Comparison of ENCODE assay signal across 24 mouse cellular contexts in genomic region chr4:125034341-125034740, GRCm38 (mm10). TPM values are rescaled to one million over a fixed set of nuclear protein-coding genes. Genes with fewer than 3 reads are reported as not detected.
DNase-seq lines count a peak whose midpoint lies in the region; ATAC-seq and TF ChIP-seq lines count a peak whose summit lies in the region.
"Had no signal": no experiment of that assay in that cellular context is flagged by ENCODE, and none has a peak within 500 bp of the region (broad histone marks: within the 10 kb centered on the region; RNA-seq: fewer than 3 reads in every experiment).

No protein-coding gene starts in this region.

- peak; percentile 41 for DNase-seq in adrenal gland, postnatal 14 days
- DNase-seq in adrenal gland, adult 8-10 months = no peak
- peak; percentile 22 to 56 for DNase-seq in lung, adult 18-20 months
- DNase-seq in lung, adult 2 months = no peak
- DNase-seq in lung, postnatal 0 days (ENCODE audit: low spot score) = peak; percentile 68
- no peak for DNase-seq in right cerebral cortex, postnatal 10 days (ENCODE audit: low spot score in 2 of 2)
- DNase-seq in cerebellum, adult 2 months = no peak
- DNase-seq in layer of hippocampus, postnatal 14 days (ENCODE audit: low spot score in 2 of 2) = no peak
- DNase-seq: cerebellum, adult 11-12 months; cerebellum, postnatal 14 days; forebrain, postnatal 0 days; gastrocnemius, postnatal 14 days; heart, postnatal 36 days; kidney, adult 2 months; kidney, postnatal 10 days; right cerebral cortex, adult 18-20 months; thymus, postnatal 25 days had no signal

- no peak for TF ChIP-seq CTCF in lung, adult 2 months (IDR thresholded peaks at IDR 0.05; ENCODE audit: insufficient read depth, low read length)
- no peak for TF ChIP-seq CTCF in lung, postnatal 0 days (IDR thresholded peaks at IDR 0.05)
- no peak for TF ChIP-seq CTCF in cerebellum, adult 2 months (IDR thresholded peaks at IDR 0.05; ENCODE audit: borderline replicate concordance, insufficient read depth, low read depth, low read length)

- TF ChIP-seq EP300 in lung, postnatal 0 days (IDR thresholded peaks at IDR 0.05) = no peak

- no peak overlapping the region for H3K27ac ChIP-seq in lung, postnatal 0 days (ENCODE audit: low read length)
- no peak overlapping the region for H3K27ac ChIP-seq in cerebellum, adult 2 months (ENCODE audit: insufficient read depth, low read length)
- H3K27ac ChIP-seq: hindbrain, embryonic 14.5 days; limb, embryonic 13.5 days; liver, embryonic 15.5 days; midbrain, embryonic 10.5 days; stomach, embryonic 15.5 days had no signal

- no peaks in the 10 kb centered on the region for H3K27me3 ChIP-seq in lung, postnatal 0 days (replicated peaks; ENCODE audit: insufficient read depth, low read length)
- H3K27me3 ChIP-seq in cerebellum, adult 2 months (ENCODE audit: control insufficient read depth, insufficient read depth, low read length) = no peaks in the 10 kb centered on the region
- H3K27me3 ChIP-seq: limb, embryonic 13.5 days; liver, embryonic 15.5 days; stomach, embryonic 15.5 days had no signal

- no peaks in the 10 kb centered on the region for H3K9me3 ChIP-seq in lung, postnatal 0 days (ENCODE audit: low read length)
- H3K9me3 ChIP-seq: limb, embryonic 13.5 days; liver, embryonic 15.5 days; midbrain, embryonic 10.5 days; stomach, embryonic 15.5 days had no signal

- H3K36me3 ChIP-seq in lung, postnatal 0 days (ENCODE audit: insufficient read depth, low read length) = no peaks in the 10 kb centered on the region

- H3K4me1 ChIP-seq in lung, adult 2 months (ENCODE audit: control insufficient read depth, insufficient read depth, low read length) = peaks cover 4% of the 10 kb centered on the region; the same call in 1 of the 2 replicates
- peaks cover 6% of the 10 kb centered on the region; the same call in 1 of the 2 replicates for H3K4me1 ChIP-seq in lung, postnatal 0 days (ENCODE audit: insufficient read depth, low read depth, low read length)
- H3K4me1 ChIP-seq in cerebellum, adult 2 months (ENCODE audit: control insufficient read depth, insufficient read depth, low read length) = no peaks in the 10 kb centered on the region
- H3K4me1 ChIP-seq: stomach, embryonic 15.5 days had no signal

- H3K9ac ChIP-seq in lung, postnatal 0 days (replicated peaks; ENCODE audit: low read depth) = no peak overlapping the region
- H3K9ac ChIP-seq: forebrain, postnatal 0 days; hindbrain, embryonic 14.5 days; limb, embryonic 13.5 days; liver, embryonic 15.5 days; stomach, embryonic 15.5 days had no signal

- 73% methylated on average over 4 of the region's 4 CpGs for WGBS in lung, adult 2 months
- WGBS in lung, postnatal 0 days = 71% methylated on average over 4 of the region's 4 CpGs
- WGBS in cerebellum, adult 2 months = 73% methylated on average over 4 of the region's 4 CpGs

- no peak overlapping the region for H3K4me2 ChIP-seq in lung, postnatal 0 days (replicated peaks; ENCODE audit: low read depth, low read length)
- H3K4me2 ChIP-seq: hindbrain, embryonic 14.5 days; limb, embryonic 13.5 days; liver, embryonic 15.5 days; stomach, embryonic 15.5 days had no signal

- ATAC-seq in lung, postnatal 0 days = no peak
- ATAC-seq: forebrain, postnatal 0 days had no signal

- no peak overlapping the region for H3K4me3 ChIP-seq in lung, adult 2 months (replicated peaks; ENCODE audit: extremely low read depth, low read depth, low read length)
- no peak overlapping the region for H3K4me3 ChIP-seq in lung, postnatal 0 days (ENCODE audit: low read depth, low read length)
- H3K4me3 ChIP-seq in cerebellum, adult 2 months (replicated peaks; ENCODE audit: insufficient read depth, low read depth, low read length) = no peak overlapping the region
- H3K4me3 ChIP-seq: limb, embryonic 13.5 days; liver, embryonic 15.5 days; midbrain, embryonic 10.5 days; stomach, embryonic 15.5 days had no signal

- no peak for TF ChIP-seq POLR2A in lung, adult 2 months (IDR thresholded peaks at IDR 0.05; ENCODE audit: borderline replicate concordance, extremely low read depth, low read depth, low read length)
- no peak for TF ChIP-seq POLR2A in cerebellum, adult 2 months (IDR thresholded peaks at IDR 0.05; ENCODE audit: borderline replicate concordance, insufficient read depth, low read length)

RNA-seq across cellular contexts. Expression of gene Gnl2, which starts 18.0 kb away (rescaled TPM):
- total RNA-seq in adrenal gland, postnatal 14 days (2021) = 53.7 and 64.9 TPM in 2 replicates
- 10 to 100 TPM; 40.2 to 71.5 (median 55.5) TPM for total RNA-seq in adrenal gland, adult 8-10 months (2022)
- 13.7 and 21.5 TPM in 2 replicates for polyA plus RNA-seq in lung, adult 2 months (2012; rRNA removed)
- polyA plus RNA-seq in lung, postnatal 0 days (2015; fragmentation: Nextera tagmentation; extraction: Ambion mirVana) = 42.3 and 47.3 TPM in 2 replicates
- polyA plus RNA-seq in cerebellum, adult 2 months (2012; rRNA removed) = 84.6 and 85.4 TPM in 2 replicates
- 10 to 100 TPM; 62.6 to 71.7 TPM for total RNA-seq in layer of hippocampus, postnatal 14 days (2021)

RNA-seq across cellular contexts. Expression of gene Dnali1, which starts 31.2 kb away (rescaled TPM):
- total RNA-seq in adrenal gland, postnatal 14 days (2021) = not detected in 2 replicates
- under 1 TPM in 2 of 4 experiments, not detected in 2; 0.13 to 0.14 TPM for total RNA-seq in adrenal gland, adult 8-10 months (2022)
- polyA plus RNA-seq in lung, adult 2 months (2012; rRNA removed) = 14.9 and 15.8 TPM in 2 replicates
- 6.9 and 10.9 TPM in 2 replicates for polyA plus RNA-seq in lung, postnatal 0 days (2015; fragmentation: Nextera tagmentation; extraction: Ambion mirVana)
- polyA plus RNA-seq in cerebellum, adult 2 months (2012; rRNA removed) = 1.1 and 1.8 TPM in 2 replicates
- 1 to 10 TPM in 1 of 2 experiments, under 1 TPM in 1; 0.76 to 2.0 TPM for total RNA-seq in layer of hippocampus, postnatal 14 days (2021)
- total RNA-seq: ES-E14; gastrocnemius, postnatal 14 days; heart, postnatal 36 days had no signal
- polyA plus RNA-seq: heart, embryonic 14.5 days; limb, embryonic 13.5 days; liver, embryonic 15.5 days had no signal

RNA-seq across cellular contexts. Expression of gene Snip1, which starts 32.1 kb away (rescaled TPM):
- total RNA-seq in adrenal gland, postnatal 14 days (2021) = 17.1 and 17.8 TPM in 2 replicates
- total RNA-seq in adrenal gland, adult 8-10 months (2022) = 10 to 100 TPM; 17.2 to 20.1 (median 19.5) TPM
- 7.8 and 8.8 TPM in 2 replicates for polyA plus RNA-seq in lung, adult 2 months (2012; rRNA removed)
- 17.4 and 18.0 TPM in 2 replicates for polyA plus RNA-seq in lung, postnatal 0 days (2015; fragmentation: Nextera tagmentation; extraction: Ambion mirVana)
- 13.5 and 14.5 TPM in 2 replicates for polyA plus RNA-seq in cerebellum, adult 2 months (2012; rRNA removed)
- total RNA-seq in layer of hippocampus, postnatal 14 days (2021) = 10 to 100 TPM; 13.7 to 15.1 TPM

RNA-seq across cellular contexts. Expression of gene Rspo1, which starts 48.1 kb away (rescaled TPM):
- 4.2 and 5.3 TPM in 2 replicates for total RNA-seq in adrenal gland, postnatal 14 days (2021)
- 1 to 10 TPM; 4.4 to 6.3 (median 6.0) TPM for total RNA-seq in adrenal gland, adult 8-10 months (2022)
- polyA plus RNA-seq in lung, adult 2 months (2012; rRNA removed) = 17.3 and 21.4 TPM in 2 replicates
- 6.5 and 7.2 TPM in 2 replicates for polyA plus RNA-seq in lung, postnatal 0 days (2015; fragmentation: Nextera tagmentation; extraction: Ambion mirVana)
- polyA plus RNA-seq in cerebellum, adult 2 months (2012; rRNA removed) = 0.72 and 0.93 TPM in 2 replicates
- 10 to 100 TPM; 13.0 to 18.6 TPM for total RNA-seq in layer of hippocampus, postnatal 14 days (2021)

RNA-seq across cellular contexts. Expression of gene Meaf6, which starts 50.6 kb away (rescaled TPM):
- 28.9 and 33.0 TPM in 2 replicates for total RNA-seq in adrenal gland, postnatal 14 days (2021)
- total RNA-seq in adrenal gland, adult 8-10 months (2022) = 10 to 100 TPM; 24.8 to 35.4 (median 32.6) TPM
- polyA plus RNA-seq in lung, adult 2 months (2012; rRNA removed) = 9.5 and 14.2 TPM in 2 replicates
- polyA plus RNA-seq in lung, postnatal 0 days (2015; fragmentation: Nextera tagmentation; extraction: Ambion mirVana) = 29.7 and 32.1 TPM in 2 replicates
- polyA plus RNA-seq in cerebellum, adult 2 months (2012; rRNA removed) = 87.7 and 94.2 TPM in 2 replicates
- 100 to 1,000 TPM; 110 to 113 TPM for total RNA-seq in layer of hippocampus, postnatal 14 days (2021)

Comparison
In these comparisons a context has a peak if more than half of its experiments do, and no peak if none do; other contexts are left out.
1. DNase-seq: peak in adrenal gland, postnatal 14 days (single experiment), lung, adult 18-20 months (2 of 2) and lung, postnatal 0 days (single experiment); none in adrenal gland, adult 8-10 months (single experiment), lung, adult 2 months (single experiment), right cerebral cortex, postnatal 10 days (0 of 2), cerebellum, adult 2 months (0 of 2) and layer of hippocampus, postnatal 14 days (0 of 2).